Mouse (Mus musculus): Measurements from ENCODE around the gene Hhip.
A peak's percentile ranks its signal among the peaks of the same experiment; 100 is the strongest.

Hhip gene

GRCm38 (mm10) chr8:80057198-80058174 is at the start of gene Hhip:
Gene Hhip, minus strand, starts transcription at chr8:80058006.
- DNase-seq (ENCODE audit: low spot score): peak; percentile 71

DNA sequence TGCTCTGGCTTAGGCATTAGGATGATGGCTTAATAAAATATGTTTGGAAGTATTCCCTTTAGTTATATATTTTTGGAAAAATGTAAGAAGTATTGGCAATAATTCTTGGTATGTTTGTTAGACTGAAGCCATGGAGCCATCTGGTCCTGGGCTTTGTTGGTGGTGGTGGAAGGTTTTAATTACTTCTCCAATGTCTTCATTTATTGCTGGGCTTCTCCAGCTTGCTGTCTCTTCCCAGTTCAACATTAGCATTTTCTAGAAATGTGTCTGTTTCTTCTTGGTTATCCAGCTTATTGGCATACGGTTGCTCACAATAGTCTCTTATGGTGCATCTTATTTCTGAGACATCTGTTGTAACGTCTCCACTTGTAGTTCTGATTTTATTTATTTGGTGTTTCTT is 29.2 kb upstream of the Hhip start:
- no peak for DNase-seq (ENCODE audit: low spot score)

- DNase-seq (ENCODE audit: low spot score): no peak
These were observed 387 bp upstream of the Hhip start for GRCm38 (mm10) chr8:80058193-80058592.

DNA sequence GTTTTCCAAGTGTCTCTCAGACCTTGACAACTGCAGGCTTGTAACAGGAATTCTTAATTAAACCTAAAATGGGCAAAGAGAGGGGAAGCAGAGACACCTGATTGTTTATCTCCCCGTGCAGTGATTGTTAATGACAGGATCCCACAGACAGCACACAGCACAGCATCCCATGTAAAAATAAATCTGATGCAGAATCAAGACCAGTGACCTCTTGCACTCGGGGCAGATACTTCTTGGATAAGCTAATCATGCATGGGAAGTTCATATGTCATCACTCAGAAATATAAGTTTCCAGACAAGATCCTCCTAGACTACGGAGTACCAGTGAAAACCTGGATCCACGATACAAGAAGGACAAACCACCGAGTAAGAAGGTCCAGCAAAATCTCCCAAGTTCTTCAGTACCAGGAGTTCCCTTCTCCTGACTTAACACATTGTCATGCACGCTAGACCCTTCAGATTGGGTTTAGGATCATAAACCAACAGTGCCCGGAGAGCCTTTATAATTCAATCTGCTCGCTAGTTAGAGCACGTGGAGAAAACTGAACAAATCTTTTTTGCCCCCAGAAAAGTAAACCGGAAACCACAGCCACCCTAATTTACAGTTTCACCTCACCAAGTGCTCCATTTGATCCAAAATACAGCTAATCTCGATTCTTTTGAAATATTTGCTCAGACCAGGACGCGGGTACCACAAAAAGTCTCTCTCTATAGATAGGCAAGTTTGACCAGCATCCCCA is 1.3 kb downstream of the Hhip start:
- DNase-seq (ENCODE audit: low spot score): no peak

DNA sequence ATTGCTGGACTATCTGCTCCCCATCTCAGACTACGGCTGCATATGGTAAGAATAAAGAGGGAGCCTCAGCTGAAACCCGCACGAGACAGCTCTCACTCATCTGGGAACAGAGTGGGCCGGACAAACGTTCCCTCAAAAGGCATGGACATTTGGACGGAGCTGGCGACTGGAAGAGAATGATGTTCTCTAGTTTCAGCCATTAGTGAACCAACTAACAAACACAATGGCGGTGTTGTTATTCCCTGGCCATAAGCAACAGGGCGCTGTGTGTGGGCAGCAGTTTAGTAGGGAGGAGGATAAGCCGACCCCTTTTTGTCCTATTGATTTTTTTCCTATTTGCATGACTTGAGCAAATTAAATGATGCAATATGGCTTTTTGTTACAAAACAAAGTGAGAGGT is 2.0 kb downstream of the Hhip start:
- DNase-seq (ENCODE audit: low spot score): no peak

- no peak for DNase-seq (ENCODE audit: low spot score)
These were observed 2.7 kb downstream of the Hhip start for GRCm38 (mm10) chr8:80055094-80055493.

DNA sequence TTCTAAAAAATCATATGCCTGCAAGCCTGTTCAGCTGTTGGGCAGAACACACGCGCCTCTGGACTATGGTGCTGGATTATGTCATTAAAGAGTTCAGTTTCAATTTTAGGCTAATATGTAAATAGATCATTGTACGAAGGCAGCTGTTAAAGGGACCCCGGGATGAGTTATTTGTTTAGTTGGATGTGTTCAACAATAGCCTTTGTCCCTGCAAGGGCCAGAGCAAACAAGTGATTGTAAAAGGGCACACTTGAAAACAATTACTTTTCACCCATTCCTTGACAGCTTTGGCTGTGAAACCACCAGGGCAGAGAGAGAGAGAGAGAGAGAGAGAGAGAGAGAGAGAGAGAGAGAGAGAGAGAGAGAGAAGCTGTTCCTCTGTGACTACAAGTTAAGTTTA is 3.6 kb downstream of the Hhip start:
- DNase-seq (ENCODE audit: low spot score): no peak

GRCm38 (mm10) chr8:80052838-80053237 is 5.0 kb downstream of the Hhip start:
- no peak for DNase-seq (ENCODE audit: low spot score)

DNA sequence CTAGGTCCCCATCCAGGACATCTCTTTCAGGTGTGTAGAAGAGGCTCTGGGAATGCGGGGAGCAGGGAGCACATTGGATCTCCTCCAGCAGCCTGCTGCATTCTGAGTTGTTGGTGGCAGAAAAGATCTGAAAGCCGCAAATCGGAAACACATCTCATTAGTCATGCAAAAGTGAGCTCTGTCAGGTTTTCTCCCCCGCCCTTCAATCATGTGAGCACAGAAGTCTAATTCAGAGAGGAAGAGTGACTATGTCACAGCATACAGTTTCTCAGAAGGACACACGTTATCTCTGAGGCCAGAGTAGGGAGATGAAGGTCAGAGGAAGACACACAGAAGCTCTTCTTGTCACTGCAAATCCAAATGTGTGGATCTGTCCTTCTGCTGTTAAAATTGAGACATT is 6.3 kb downstream of the Hhip start:
- no peak for DNase-seq (ENCODE audit: low spot score)

DNA sequence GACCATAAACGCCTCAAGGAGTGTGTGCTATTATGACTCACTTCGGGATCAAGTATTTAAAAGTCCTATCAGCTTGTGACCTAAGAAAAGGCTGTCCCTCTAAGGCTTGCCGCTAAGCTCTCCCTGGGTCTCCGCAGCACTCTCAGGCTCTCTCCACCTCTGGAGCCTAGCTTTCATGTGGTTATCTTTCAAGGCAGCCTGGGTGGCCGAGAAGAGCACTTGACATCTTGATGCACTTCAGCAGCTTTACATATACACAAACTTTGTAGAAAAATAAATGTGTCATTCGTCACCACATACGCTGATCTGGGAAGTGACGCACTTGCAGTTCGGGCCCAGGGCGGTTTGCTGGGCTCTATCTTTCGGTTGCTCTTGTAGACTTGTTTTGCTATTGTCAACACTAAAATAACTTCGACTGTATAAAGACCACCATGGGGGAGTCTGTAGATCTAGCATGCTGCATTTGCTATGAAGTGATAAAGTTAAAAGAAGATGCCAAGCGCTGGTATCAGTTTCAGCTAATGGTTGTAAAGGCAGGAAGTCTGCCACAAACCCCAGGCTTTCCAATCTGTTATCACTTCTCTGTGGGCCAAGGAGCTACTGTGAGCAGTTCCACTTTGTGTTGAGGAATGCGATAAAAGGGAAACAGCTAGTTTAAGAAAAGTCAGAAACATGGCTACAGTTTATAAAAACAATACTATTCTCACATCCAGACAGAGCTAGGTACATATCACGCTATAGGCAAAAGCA is 8.4 kb downstream of the Hhip start:
- no peak for DNase-seq (ENCODE audit: low spot score)

GRCm38 (mm10) chr8:80048256-80048655 is 9.6 kb downstream of the Hhip start:
- DNase-seq (ENCODE audit: low spot score): no peak

DNA sequence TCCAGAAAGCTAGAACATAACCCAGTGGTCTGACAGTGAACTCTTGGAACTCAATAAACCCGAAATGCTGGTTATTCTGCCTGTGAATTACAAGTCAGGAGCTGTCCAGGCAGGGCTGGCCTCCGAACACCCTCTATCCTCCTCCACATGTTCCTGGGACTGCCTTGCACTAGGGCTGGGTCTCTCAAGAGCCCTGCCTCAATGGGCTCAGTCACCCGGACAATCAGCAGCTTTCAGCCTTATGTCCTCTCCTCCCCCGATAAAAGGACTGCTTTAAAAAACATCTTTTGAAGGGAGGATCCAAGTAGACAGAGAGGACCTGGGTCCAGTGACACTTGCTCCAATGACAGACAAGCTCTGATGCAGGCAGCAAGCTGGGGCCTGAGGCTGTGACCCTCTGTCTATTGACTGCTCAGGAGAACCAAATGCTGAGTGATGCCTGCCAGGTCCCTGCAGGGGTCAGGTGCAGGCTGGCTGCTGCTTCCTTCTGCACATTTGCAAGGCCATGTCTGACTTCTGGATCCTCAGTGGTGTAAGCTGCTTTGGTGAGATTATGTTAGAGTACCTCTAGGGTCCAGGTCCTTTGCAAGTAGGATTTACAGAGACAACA is 20.1 kb downstream of the Hhip start:
- no peak for DNase-seq (ENCODE audit: low spot score)

DNA sequence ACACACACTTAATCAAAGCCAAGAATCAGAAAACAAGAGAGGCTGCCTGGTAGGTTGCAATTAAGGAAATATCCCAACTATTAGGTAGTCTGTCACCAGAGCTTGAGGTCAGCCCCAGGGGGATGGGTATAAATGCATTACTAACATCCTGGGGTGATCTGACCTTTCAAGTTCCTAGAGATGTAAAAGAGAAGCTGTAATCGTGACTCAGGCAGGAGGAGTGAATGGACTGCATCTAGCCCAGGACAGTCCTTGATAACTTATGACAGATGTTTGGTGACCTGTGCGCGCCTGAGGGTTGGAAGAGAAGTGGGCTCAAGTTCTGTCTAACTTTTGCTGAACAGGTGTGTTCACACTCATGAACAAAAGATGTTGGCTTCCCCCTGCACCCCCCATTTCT is 25.2 kb downstream of the Hhip start:
- DNase-seq (ENCODE audit: low spot score): no peak

- no peak for DNase-seq (ENCODE audit: low spot score)
These were observed 26.2 kb downstream of the Hhip start for GRCm38 (mm10) chr8:80031330-80032293.

- peak; percentile 47 for DNase-seq (ENCODE audit: low spot score)
These were observed 28.2 kb downstream of the Hhip start for GRCm38 (mm10) chr8:80029631-80030030.

- no peak for DNase-seq (ENCODE audit: low spot score)
These were observed 37.3 kb downstream of the Hhip start for GRCm38 (mm10) chr8:80020469-80020868.

- DNase-seq (ENCODE audit: low spot score): no peak
These were observed 42.0 kb downstream of the Hhip start for GRCm38 (mm10) chr8:80015818-80016217.

DNA sequence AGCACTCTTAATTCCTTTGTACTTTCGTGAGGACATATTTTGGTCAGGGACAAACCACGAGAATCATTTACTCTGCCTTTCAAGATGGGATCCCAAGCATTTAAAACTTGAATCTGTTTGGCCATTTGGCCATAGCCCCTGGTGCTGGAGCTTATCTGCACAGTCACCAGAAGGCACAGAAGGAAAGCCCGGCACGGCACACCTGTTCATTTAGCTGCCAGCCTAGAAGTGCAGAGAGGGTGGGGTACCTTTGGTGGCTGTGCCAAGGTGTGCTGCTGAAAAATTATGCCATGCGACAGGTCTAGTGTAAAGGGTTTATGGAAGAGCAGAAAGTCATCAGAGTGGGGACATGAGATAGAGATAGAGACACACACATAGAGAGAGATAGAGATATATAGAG is 53.4 kb downstream of the Hhip start:
- no peak for DNase-seq (ENCODE audit: low spot score)

GRCm38 (mm10) chr8:80002313-80002712 is 55.5 kb downstream of the Hhip start:
- DNase-seq (ENCODE audit: low spot score): no peak

GRCm38 (mm10) chr8:79995075-79995474 is 62.7 kb downstream of the Hhip start:
- DNase-seq (ENCODE audit: low spot score): no peak

DNA sequence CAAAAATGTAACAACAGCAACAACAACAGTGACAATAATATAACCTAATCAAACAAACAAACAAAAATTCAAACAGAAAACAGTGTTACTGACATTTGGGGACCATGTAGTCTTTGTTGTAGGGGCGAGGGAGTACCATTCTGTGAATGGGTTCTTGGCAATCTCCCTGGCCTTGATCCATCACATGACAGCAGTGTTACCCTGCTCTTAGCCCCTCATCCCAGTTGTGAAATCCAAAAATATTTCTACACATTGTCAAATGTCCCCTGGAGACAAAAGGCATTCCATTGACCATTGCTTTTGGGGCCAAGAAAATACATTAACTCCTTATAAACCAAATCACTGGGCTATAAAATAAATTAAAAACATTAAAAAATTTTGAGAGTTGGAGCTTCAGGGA is 64.3 kb downstream of the Hhip start:
- DNase-seq (ENCODE audit: low spot score): no peak
